21 mouse cellular contexts compared by ENCODE assay signal in the genomic region with DNA sequence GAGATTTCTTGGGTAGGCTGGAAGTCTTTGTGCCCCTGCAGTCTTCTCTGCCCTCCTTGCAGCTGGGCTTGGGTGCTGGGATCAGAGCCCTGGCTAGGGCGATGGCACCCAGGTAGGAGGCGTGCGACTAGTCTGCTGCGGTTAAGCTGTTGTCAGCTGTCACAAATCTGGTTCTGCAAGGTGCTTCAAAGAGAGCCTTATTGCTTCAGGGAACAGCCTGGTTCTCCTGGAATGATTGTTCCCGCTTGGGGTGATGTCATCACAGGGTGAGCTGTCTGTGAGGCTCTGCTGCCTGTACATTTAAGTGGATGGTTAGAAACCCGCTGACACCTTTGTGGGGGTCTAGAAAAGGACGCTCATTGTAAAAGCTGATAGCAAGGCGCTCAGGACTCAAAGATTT. TPM values are rescaled to one million over a fixed set of nuclear protein-coding genes. Genes with fewer than 3 reads are reported as not detected.
A peak's percentile ranks its signal among the peaks of the same experiment; 100 is the strongest.
DNase-seq lines count a peak whose midpoint lies in the region; ATAC-seq and TF ChIP-seq lines count a peak whose summit lies in the region.
"Had no signal": no experiment of that assay in that cellular context is flagged by ENCODE, and none has a peak within 500 bp of the region (broad histone marks: within the 10 kb centered on the region; RNA-seq: fewer than 3 reads in every experiment).

No protein-coding gene starts in this region.

- no peak for TF ChIP-seq POLR2A in heart, adult 2 months (IDR thresholded peaks at IDR 0.05; ENCODE audit: insufficient read depth, low read depth, low read length)

- no peaks in the 10 kb centered on the region for H3K27me3 ChIP-seq in heart, postnatal 0 days (ENCODE audit: control insufficient read depth, insufficient read depth, low read length)
- H3K27me3 ChIP-seq in heart, adult 2 months (ENCODE audit: control insufficient read depth, insufficient read depth, low read length): no peaks in the 10 kb centered on the region
- no peaks in the 10 kb centered on the region for H3K27me3 ChIP-seq in stomach, postnatal 0 days (ENCODE audit: control insufficient read depth, insufficient read depth, low read length)
- H3K27me3 ChIP-seq in intestine, postnatal 0 days (replicated peaks; ENCODE audit: control insufficient read depth, insufficient read depth, low read length): no peaks in the 10 kb centered on the region
- H3K27me3 ChIP-seq: forebrain, embryonic 15.5 days; heart, embryonic 15.5 days; hindbrain, embryonic 12.5 days; intestine, embryonic 15.5 days; limb, embryonic 12.5 days had no signal

- no peaks in the 10 kb centered on the region for H3K9me3 ChIP-seq in heart, postnatal 0 days (replicated peaks; ENCODE audit: control insufficient read depth, low read length)
- no peaks in the 10 kb centered on the region for H3K9me3 ChIP-seq in stomach, postnatal 0 days (ENCODE audit: control insufficient read depth, low read length)
- no peaks in the 10 kb centered on the region for H3K9me3 ChIP-seq in intestine, postnatal 0 days (ENCODE audit: control insufficient read depth)
- H3K9me3 ChIP-seq: forebrain, embryonic 15.5 days; heart, embryonic 15.5 days; hindbrain, embryonic 12.5 days; intestine, embryonic 15.5 days; limb, embryonic 12.5 days had no signal

- no peak for TF ChIP-seq EP300 in heart, postnatal 0 days (IDR thresholded peaks at IDR 0.05; ENCODE audit: low read depth)
- no peak for TF ChIP-seq EP300 in heart, adult 2 months (IDR thresholded peaks at IDR 0.05; ENCODE audit: insufficient read depth, low read depth, low read length)
- no peak for TF ChIP-seq EP300 in stomach, postnatal 0 days (optimal IDR thresholded peaks at IDR 0.05)

- intact Hi-C loops in heart, adult 2 months (cut with DNase I): no loop called here
- intact Hi-C loops in left cerebral cortex, postnatal 14 days (cut with DNase I): no loop called here

- H3K36me3 ChIP-seq in heart, postnatal 0 days (replicated peaks; ENCODE audit: control insufficient read depth, insufficient read depth, low read length): peaks cover 65% of the 10 kb centered on the region
- H3K36me3 ChIP-seq in heart, adult 2 months (ENCODE audit: control insufficient read depth, insufficient read depth, low read length): peaks cover 2% of the 10 kb centered on the region; the same call in 1 of the 2 replicates
- peaks cover 24% of the 10 kb centered on the region for H3K36me3 ChIP-seq in stomach, postnatal 0 days (ENCODE audit: control insufficient read depth, insufficient read depth, low read length)
- peaks cover 61% of the 10 kb centered on the region for H3K36me3 ChIP-seq in intestine, postnatal 0 days (ENCODE audit: control insufficient read depth, insufficient read depth)

- no peak overlapping the region for H3K27ac ChIP-seq in heart, postnatal 0 days (ENCODE audit: low read depth)
- H3K27ac ChIP-seq in heart, adult 2 months: no peak overlapping the region
- peak overlapping the region; percentile 53; the same call in 1 of the 2 replicates for H3K27ac ChIP-seq in stomach, postnatal 0 days (replicated peaks)
- H3K27ac ChIP-seq in intestine, postnatal 0 days (ENCODE audit: low read depth, low read length): no peak overlapping the region; the same call in 1 of the 2 replicates
- H3K27ac ChIP-seq: forebrain, embryonic 15.5 days; hindbrain, embryonic 12.5 days; intestine, embryonic 15.5 days; kidney, postnatal 0 days; limb, embryonic 12.5 days; liver, embryonic 14.5 days had no signal

- H3K9ac ChIP-seq in heart, postnatal 0 days (replicated peaks; ENCODE audit: low read depth, low read length): no peak overlapping the region
- H3K9ac ChIP-seq in heart, adult 2 months (ENCODE audit: low read depth, low read length): no peak overlapping the region
- no peak overlapping the region for H3K9ac ChIP-seq in stomach, postnatal 0 days (ENCODE audit: low read length)
- no peak overlapping the region for H3K9ac ChIP-seq in intestine, postnatal 0 days (ENCODE audit: low read depth, low read length)
- H3K9ac ChIP-seq: forebrain, embryonic 15.5 days; heart, embryonic 15.5 days; hindbrain, embryonic 12.5 days; intestine, embryonic 15.5 days; limb, embryonic 12.5 days; liver, embryonic 14.5 days had no signal

- no peak overlapping the region for H3K4me3 ChIP-seq in heart, postnatal 0 days (ENCODE audit: low read depth, low read length)
- no peak overlapping the region for H3K4me3 ChIP-seq in heart, adult 2 months
- no peak overlapping the region for H3K4me3 ChIP-seq in stomach, postnatal 0 days (ENCODE audit: low read depth, low read length)
- no peak overlapping the region for H3K4me3 ChIP-seq in intestine, postnatal 0 days (ENCODE audit: low read depth, low read length)
- H3K4me3 ChIP-seq: erythroblast, embryonic 14.5 days; forebrain, embryonic 15.5 days; heart, embryonic 15.5 days; hindbrain, embryonic 12.5 days; intestine, embryonic 15.5 days; limb, embryonic 12.5 days had no signal

- no peaks in the 10 kb centered on the region for H3K79me2 ChIP-seq in heart, adult 2 months (replicated peaks; ENCODE audit: control insufficient read depth, insufficient read depth, low read length)

- WGBS in heart, postnatal 0 days: 74% methylated on average over 8 of the region's 8 CpGs
- 92% methylated on average over 8 of the region's 8 CpGs for WGBS in heart, adult 2 months
- 73% methylated on average over 8 of the region's 8 CpGs for WGBS in stomach, postnatal 0 days
- 76% methylated on average over 8 of the region's 8 CpGs for WGBS in intestine, postnatal 0 days

- DNase-seq in heart, postnatal 0 days (ENCODE audit: low spot score): peak; percentile 2
- no peak for DNase-seq in heart, adult 2 months
- peak; percentile 50 for DNase-seq in urinary bladder, postnatal 14 days (ENCODE audit: low spot score)
- no peak for DNase-seq in urinary bladder, postnatal 4 days (ENCODE audit: low spot score in 2 of 2)
- DNase-seq in gonadal fat pad, adult 2 months (ENCODE audit: low read depth): peak; percentile 81
- DNase-seq in stomach, postnatal 0 days (ENCODE audit: low spot score): no peak
- DNase-seq in left cerebral cortex, postnatal 14 days (ENCODE audit: low spot score in 2 of 2): no peak
- DNase-seq: adrenal gland, postnatal 25 days; B cell, adult 2 months; cerebellum, postnatal 10 days; thymus, postnatal 36 days had no signal

- TF ChIP-seq CTCF in heart, postnatal 0 days (IDR thresholded peaks at IDR 0.05; ENCODE audit: low read depth): no peak
- no peak for TF ChIP-seq CTCF in heart, adult 2 months (IDR thresholded peaks at IDR 0.05)
- no peak for TF ChIP-seq CTCF in stomach, postnatal 0 days (IDR thresholded peaks at IDR 0.05; ENCODE audit: low read depth)
- TF ChIP-seq CTCF in intestine, postnatal 0 days (IDR thresholded peaks at IDR 0.05; ENCODE audit: low read depth): no peak

- ATAC-seq in heart, postnatal 0 days (ENCODE audit: insufficient read depth, low read depth): no peak
- peak; percentile 43; the same call in 1 of the 2 replicates for ATAC-seq in stomach, postnatal 0 days (ENCODE audit: low FRiP score, low TSS enrichment)
- ATAC-seq in intestine, postnatal 0 days: no peak
- ATAC-seq: forebrain, embryonic 15.5 days; intestine, embryonic 15.5 days had no signal

- no peak overlapping the region for H3K4me2 ChIP-seq in heart, postnatal 0 days (ENCODE audit: low read depth, low read length)
- H3K4me2 ChIP-seq in stomach, postnatal 0 days (replicated peaks; ENCODE audit: low read depth): no peak overlapping the region
- H3K4me2 ChIP-seq in intestine, postnatal 0 days (replicated peaks; ENCODE audit: low read depth): no peak overlapping the region
- H3K4me2 ChIP-seq: forebrain, embryonic 15.5 days; heart, embryonic 15.5 days; hindbrain, embryonic 12.5 days; intestine, embryonic 15.5 days; limb, embryonic 12.5 days had no signal

- H3K4me1 ChIP-seq in heart, postnatal 0 days (ENCODE audit: control insufficient read depth, insufficient read depth): peaks cover 6% of the 10 kb centered on the region; the same call in 1 of the 2 replicates
- H3K4me1 ChIP-seq in heart, adult 2 months (ENCODE audit: control insufficient read depth, insufficient read depth, low read length): peaks cover 4% of the 10 kb centered on the region; the same call in 1 of the 2 replicates
- no peaks in the 10 kb centered on the region for H3K4me1 ChIP-seq in stomach, postnatal 0 days (replicated peaks; ENCODE audit: control insufficient read depth, insufficient read depth)
- H3K4me1 ChIP-seq in intestine, postnatal 0 days (replicated peaks; ENCODE audit: control insufficient read depth, insufficient read depth, low read length): no peaks in the 10 kb centered on the region
- H3K4me1 ChIP-seq: forebrain, embryonic 15.5 days; intestine, embryonic 15.5 days; limb, embryonic 12.5 days had no signal

RNA-seq across cellular contexts. Expression of a gene that starts 16.3 kb away (rescaled TPM):
- 157 and 211 TPM in 2 replicates for total RNA-seq in heart, postnatal 0 days (2014; rRNA removed; ENCODE audit: low replicate concordance)
- polyA plus RNA-seq in heart, postnatal 0 days (2015; fragmentation: Nextera tagmentation; extraction: Ambion mirVana): 349 and 359 TPM in 2 replicates
- 100 to 1,000 TPM in 1 of 2 experiments, 10 to 100 TPM in 1; 91.4 to 104 TPM for total RNA-seq in heart, adult 2 months (2021)
- polyA plus RNA-seq in heart, adult 2 months (2012; rRNA removed): 158 and 165 TPM in 2 replicates
- 279 and 335 TPM in 2 replicates for polyA plus RNA-seq in gonadal fat pad, adult 2 months (2012; rRNA removed)
- polyA plus RNA-seq in stomach, postnatal 0 days (2015; fragmentation: Nextera tagmentation; extraction: Ambion mirVana): 403 and 419 TPM in 2 replicates
- total RNA-seq in left cerebral cortex, postnatal 14 days (2021): 100 to 1,000 TPM; 161 to 168 TPM
- polyA plus RNA-seq in intestine, postnatal 0 days (2015; fragmentation: Nextera tagmentation; extraction: Ambion mirVana): 354 and 366 TPM in 2 replicates

RNA-seq across cellular contexts. Expression of a gene that starts 17.0 kb away (rescaled TPM):
- total RNA-seq in heart, postnatal 0 days (2014; rRNA removed; ENCODE audit: low replicate concordance): 23.2 and 46.3 TPM in 2 replicates
- polyA plus RNA-seq in heart, postnatal 0 days (2015; fragmentation: Nextera tagmentation; extraction: Ambion mirVana): 44.5 and 49.7 TPM in 2 replicates
- 10 to 100 TPM; 29.9 to 33.5 TPM for total RNA-seq in heart, adult 2 months (2021)
- polyA plus RNA-seq in heart, adult 2 months (2012; rRNA removed): 23.8 and 27.9 TPM in 2 replicates
- 34.2 and 36.7 TPM in 2 replicates for polyA plus RNA-seq in gonadal fat pad, adult 2 months (2012; rRNA removed)
- 31.5 and 34.6 TPM in 2 replicates for polyA plus RNA-seq in stomach, postnatal 0 days (2015; fragmentation: Nextera tagmentation; extraction: Ambion mirVana)
- total RNA-seq in left cerebral cortex, postnatal 14 days (2021): 10 to 100 TPM; 36.9 to 45.9 TPM
- polyA plus RNA-seq in intestine, postnatal 0 days (2015; fragmentation: Nextera tagmentation; extraction: Ambion mirVana): 100 and 109 TPM in 2 replicates

RNA-seq across cellular contexts. Expression of a gene that starts 26.0 kb away (rescaled TPM):
- total RNA-seq in heart, postnatal 0 days (2014; rRNA removed; ENCODE audit: low replicate concordance): 24.8 and 29.6 TPM in 2 replicates
- 35.3 and 43.1 TPM in 2 replicates for polyA plus RNA-seq in heart, postnatal 0 days (2015; fragmentation: Nextera tagmentation; extraction: Ambion mirVana)
- 10 to 100 TPM; 34.1 to 37.4 TPM for total RNA-seq in heart, adult 2 months (2021)
- 14.6 and 20.9 TPM in 2 replicates for polyA plus RNA-seq in heart, adult 2 months (2012; rRNA removed)
- 27.9 and 32.5 TPM in 2 replicates for polyA plus RNA-seq in gonadal fat pad, adult 2 months (2012; rRNA removed)
- 31.8 and 33.2 TPM in 2 replicates for polyA plus RNA-seq in stomach, postnatal 0 days (2015; fragmentation: Nextera tagmentation; extraction: Ambion mirVana)
- total RNA-seq in left cerebral cortex, postnatal 14 days (2021): 10 to 100 TPM; 25.4 to 30.2 TPM
- polyA plus RNA-seq in intestine, postnatal 0 days (2015; fragmentation: Nextera tagmentation; extraction: Ambion mirVana): 44.4 and 44.7 TPM in 2 replicates

RNA-seq across cellular contexts. Expression of a gene that starts 26.1 kb away (rescaled TPM):
- 39.2 and 63.2 TPM in 2 replicates for total RNA-seq in heart, postnatal 0 days (2014; rRNA removed; ENCODE audit: low replicate concordance)
- 77.1 and 77.6 TPM in 2 replicates for polyA plus RNA-seq in heart, postnatal 0 days (2015; fragmentation: Nextera tagmentation; extraction: Ambion mirVana)
- total RNA-seq in heart, adult 2 months (2021): 10 to 100 TPM; 38.3 to 40.5 TPM
- 34.3 and 59.4 TPM in 2 replicates for polyA plus RNA-seq in heart, adult 2 months (2012; rRNA removed)
- 20.9 and 25.9 TPM in 2 replicates for polyA plus RNA-seq in gonadal fat pad, adult 2 months (2012; rRNA removed)
- polyA plus RNA-seq in stomach, postnatal 0 days (2015; fragmentation: Nextera tagmentation; extraction: Ambion mirVana): 40.6 and 44.5 TPM in 2 replicates
- 10 to 100 TPM; 25.8 to 28.4 TPM for total RNA-seq in left cerebral cortex, postnatal 14 days (2021)
- polyA plus RNA-seq in intestine, postnatal 0 days (2015; fragmentation: Nextera tagmentation; extraction: Ambion mirVana): 34.1 and 37.1 TPM in 2 replicates

RNA-seq across cellular contexts. Expression of a gene that starts 41.4 kb away (rescaled TPM):
- 6.3 and 17.9 TPM in 2 replicates for total RNA-seq in heart, postnatal 0 days (2014; rRNA removed; ENCODE audit: low replicate concordance)
- polyA plus RNA-seq in heart, postnatal 0 days (2015; fragmentation: Nextera tagmentation; extraction: Ambion mirVana): 20.0 and 21.7 TPM in 2 replicates
- 10 to 100 TPM; 15.1 to 19.4 TPM for total RNA-seq in heart, adult 2 months (2021)
- 10.4 and 15.6 TPM in 2 replicates for polyA plus RNA-seq in heart, adult 2 months (2012; rRNA removed)
- 13.9 and 31.5 TPM in 2 replicates for polyA plus RNA-seq in gonadal fat pad, adult 2 months (2012; rRNA removed)
- 15.9 and 18.4 TPM in 2 replicates for polyA plus RNA-seq in stomach, postnatal 0 days (2015; fragmentation: Nextera tagmentation; extraction: Ambion mirVana)
- total RNA-seq in left cerebral cortex, postnatal 14 days (2021): 10 to 100 TPM; 14.9 to 15.9 TPM
- 33.6 and 39.4 TPM in 2 replicates for polyA plus RNA-seq in intestine, postnatal 0 days (2015; fragmentation: Nextera tagmentation; extraction: Ambion mirVana)
- total RNA-seq: megakaryocyte-erythroid progenitor cell, adult 5-6 weeks had no signal

Comparison
In these comparisons a context has a peak if more than half of its experiments do, and no peak if none do; other contexts are left out.
1. DNase-seq: peak in heart, postnatal 0 days (single experiment), urinary bladder, postnatal 14 days (single experiment) and gonadal fat pad, adult 2 months (single experiment); none in heart, adult 2 months (0 of 2), urinary bladder, postnatal 4 days (0 of 2), stomach, postnatal 0 days (single experiment) and left cerebral cortex, postnatal 14 days (0 of 2).